Comparison of ENCODE assay signal across 26 mouse cellular contexts in genomic region chr6:71199612-71200011, GRCm38 (mm10). TPM values are rescaled to one million over a fixed set of nuclear protein-coding genes. Genes with fewer than 3 reads are reported as not detected.
DNase-seq lines count a peak whose midpoint lies in the region; ATAC-seq lines count a peak whose summit lies in the region.
"Had no signal": no experiment of that assay in that cellular context is flagged by ENCODE, and none has a peak within 500 bp of the region (broad histone marks: within the 10 kb centered on the region; RNA-seq: fewer than 3 reads in every experiment).

TSS of gene Fabp1 (plus strand) at chr6:71199827.

- ATAC-seq in intestine, embryonic 16.5 days = peak; percentile 59
- ATAC-seq in liver, embryonic 16.5 days (ENCODE audit: low read depth) = peak; percentile 74
- no peak for ATAC-seq in megakaryocyte, adult 5-6 weeks (ENCODE audit: poor library complexity, severe bottlenecking)
- ATAC-seq: hindbrain, embryonic 16.5 days had no signal

- intact Hi-C loops in heart, postnatal 14 days (cut with DNase I) = no loop called here

- H3K36me3 ChIP-seq in intestine, embryonic 16.5 days (ENCODE audit: control insufficient read depth, insufficient read depth, low read length) = no peaks in the 10 kb centered on the region
- no peaks in the 10 kb centered on the region for H3K36me3 ChIP-seq in liver, embryonic 16.5 days (ENCODE audit: control insufficient read depth, insufficient read depth)
- H3K36me3 ChIP-seq: embryonic facial prominence, embryonic 15.5 days; forebrain, embryonic 12.5 days; heart, embryonic 13.5 days; neural tube, embryonic 13.5 days had no signal

- H3K9me3 ChIP-seq in intestine, embryonic 16.5 days (ENCODE audit: control insufficient read depth, low read length) = no peaks in the 10 kb centered on the region
- H3K9me3 ChIP-seq in liver, embryonic 16.5 days (replicated peaks; ENCODE audit: control insufficient read depth, low read length) = no peaks in the 10 kb centered on the region
- H3K9me3 ChIP-seq: embryonic facial prominence, embryonic 15.5 days; forebrain, embryonic 12.5 days; heart, embryonic 13.5 days; neural tube, embryonic 13.5 days had no signal

- no peaks in the 10 kb centered on the region for H3K4me1 ChIP-seq in intestine, embryonic 16.5 days (ENCODE audit: control insufficient read depth, insufficient read depth, low read length)
- H3K4me1 ChIP-seq in liver, embryonic 16.5 days (ENCODE audit: control insufficient read depth, low read depth, low read length) = no peaks in the 10 kb centered on the region; the same call in 1 of the 2 replicates
- H3K4me1 ChIP-seq: embryonic facial prominence, embryonic 15.5 days; forebrain, embryonic 12.5 days; neural tube, embryonic 13.5 days had no signal

- H3K27ac ChIP-seq in intestine, embryonic 16.5 days (ENCODE audit: low read length) = peak within 1 kb of the TSS; percentile 36
- H3K27ac ChIP-seq in liver, embryonic 16.5 days (ENCODE audit: low read length) = peak within 1 kb of the TSS; percentile 60
- H3K27ac ChIP-seq: embryonic facial prominence, embryonic 15.5 days; forebrain, embryonic 12.5 days; heart, embryonic 13.5 days; layer of hippocampus, adult 2 months; neural tube, embryonic 13.5 days had no signal

- peak within 1 kb of the TSS; percentile 52; the same call in 1 of the 2 replicates for H3K9ac ChIP-seq in intestine, embryonic 16.5 days (ENCODE audit: low read depth, low read length)
- H3K9ac ChIP-seq in liver, embryonic 16.5 days (ENCODE audit: low read depth, low read length) = peak within 1 kb of the TSS; percentile 32; the same call in 1 of the 2 replicates
- H3K9ac ChIP-seq: embryonic facial prominence, embryonic 15.5 days; forebrain, embryonic 12.5 days; heart, embryonic 13.5 days; neural tube, embryonic 13.5 days had no signal

- H3K4me2 ChIP-seq in intestine, embryonic 16.5 days (ENCODE audit: low read depth, low read length) = peak within 1 kb of the TSS; percentile 5
- peak within 1 kb of the TSS; percentile 46 for H3K4me2 ChIP-seq in liver, embryonic 16.5 days (ENCODE audit: low read depth, low read length)
- H3K4me2 ChIP-seq: embryonic facial prominence, embryonic 15.5 days; forebrain, embryonic 12.5 days; neural tube, embryonic 13.5 days had no signal

- peak within 1 kb of the TSS; percentile 35 for H3K4me3 ChIP-seq in intestine, embryonic 16.5 days (ENCODE audit: low read length)
- peak within 1 kb of the TSS; percentile 26 for H3K4me3 ChIP-seq in liver, embryonic 16.5 days (ENCODE audit: low read depth, low read length)
- H3K4me3 ChIP-seq: embryonic facial prominence, embryonic 15.5 days; forebrain, embryonic 12.5 days; heart, embryonic 13.5 days; layer of hippocampus, adult 2 months; megakaryocyte, embryonic 14.5 days; neural tube, embryonic 13.5 days had no signal

- 68% methylated on average over 4 of the region's 4 CpGs for WGBS in intestine, embryonic 16.5 days
- 52% methylated on average over 4 of the region's 4 CpGs for WGBS in liver, embryonic 16.5 days (ENCODE audit: insufficient replicate concordance)

- H3K27me3 ChIP-seq in intestine, embryonic 16.5 days (replicated peaks; ENCODE audit: control insufficient read depth, insufficient read depth, low read length) = no peaks in the 10 kb centered on the region
- no peaks in the 10 kb centered on the region for H3K27me3 ChIP-seq in liver, embryonic 16.5 days (ENCODE audit: control insufficient read depth, insufficient read depth, low read depth, low read length)
- H3K27me3 ChIP-seq: embryonic facial prominence, embryonic 15.5 days; forebrain, embryonic 12.5 days; heart, embryonic 13.5 days; neural tube, embryonic 13.5 days had no signal

- peak; percentile 19 for DNase-seq in heart, adult 11 months
- no peak for DNase-seq in heart, postnatal 14 days
- no peak for DNase-seq in cerebellum, postnatal 36 days
- DNase-seq in ovary, postnatal 10 days (ENCODE audit: low spot score) = no peak
- DNase-seq: cerebellum, adult 11 months; cerebellum, postnatal 14 days; heart, adult 18-20 months; heart, postnatal 36 days; kidney, adult 8-10 months; kidney, postnatal 14 days; layer of hippocampus, postnatal 36 days; lung, postnatal 10 days; midbrain, embryonic 14.5 days had no signal

RNA-seq across cellular contexts. Expression of gene Fabp1, which starts in this region (rescaled TPM):
- not detected for total RNA-seq in heart, postnatal 14 days (2021)
- polyA plus RNA-seq in intestine, embryonic 16.5 days (2015; fragmentation: Nextera tagmentation; extraction: Ambion mirVana) = 4,478 and 6,129 TPM in 2 replicates
- 679 TPM in 2 replicates for polyA plus RNA-seq in liver, embryonic 16.5 days (2015; fragmentation: Nextera tagmentation; extraction: Ambion mirVana)
- not detected in 2 replicates for total RNA-seq in megakaryocyte, adult 5-6 weeks (2015)
- not detected in 2 replicates for total RNA-seq in megakaryocyte, adult 5-6 weeks (2017)
- total RNA-seq: adrenal gland, adult 18-20 months; heart, adult 18-20 months; heart, postnatal 36 days; layer of hippocampus, adult 2 months; layer of hippocampus, postnatal 36 days; left cerebral cortex, postnatal 14 days had no signal
- polyA plus RNA-seq: brain, embryonic 14.5 days; forebrain, embryonic 12.5 days; hindbrain, embryonic 16.5 days; midbrain, embryonic 14.5 days had no signal
